Mouse (Mus musculus) ES-E14 (cell line): ENCODE results near the gene Usp37. TPM values are rescaled to one million over a fixed set of nuclear protein-coding genes. Genes with fewer than 3 reads are reported as not detected.
A peak's percentile ranks its signal among the peaks of the same experiment; 100 is the strongest.

ENCODE experiments used
- DNase-seq: peaks from one replicate; pipeline ENCODE4 v3.0.0-alpha.2; 2013; ENCODE audit warnings: low read depth, low spot score
- H3K27ac ChIP-seq: 2 replicates; pipeline ENCODE4 v1.5.1; 2012; ENCODE audit warnings: low read depth, mild to moderate bottlenecking, low read length, moderate library complexity, mixed read lengths; ENCODE audit not compliant: poor library complexity, insufficient read depth, severe bottlenecking
- H3K36me3 ChIP-seq: 2 replicates; pipeline ENCODE4 v1.6.1; 2012; ENCODE audit warnings: mild to moderate bottlenecking, low read length, moderate library complexity, mixed read lengths; ENCODE audit not compliant: control insufficient read depth, poor library complexity, insufficient read depth, severe bottlenecking
- H3K4me1 ChIP-seq, 2 experiments: fragments of 150-350 bp in 1 of 2; sonication (generic) in 1 of 2; 2 replicates each; pipeline ENCODE4 v1.6.1; 2012; ENCODE audit warnings: low read length in 2 of 2, mild to moderate bottlenecking in 1 of 2, mixed read lengths in 1 of 2; ENCODE audit not compliant: control insufficient read depth in 2 of 2, insufficient read depth in 2 of 2, poor library complexity in 1 of 2
- H3K4me3 ChIP-seq, 2 experiments: fragments of 150-350 bp in 1 of 2; sonication (generic) in 1 of 2; 2 replicates each; pipeline ENCODE4 v1.5.1; 2012; ENCODE audit warnings: low read length in 2 of 2, low read depth in 1 of 2, mild to moderate bottlenecking in 1 of 2, mixed read lengths in 1 of 2; ENCODE audit not compliant: insufficient read depth in 1 of 2, poor library complexity in 1 of 2, severe bottlenecking in 1 of 2
- H3K9ac ChIP-seq: 2 replicates; pipeline ENCODE4 v1.6.1; 2012; ENCODE audit warnings: low read depth, mild to moderate bottlenecking, low read length, mixed read lengths; ENCODE audit not compliant: poor library complexity, insufficient read depth, severe bottlenecking
- H3K9me3 ChIP-seq: fragments of 150-350 bp; sonication (generic); 2 replicates; pipeline ENCODE4 v1.6.1; 2012; ENCODE audit warnings: low read depth, mild to moderate bottlenecking, low read length; ENCODE audit not compliant: control insufficient read depth, insufficient read depth
- CHD2 ChIP-seq: IDR thresholded peaks from 2 replicates; pipeline ENCODE4 v1.6.1; 2014; ENCODE audit warnings: mild to moderate bottlenecking, low read depth, low read length, inconsistent platforms
- HCFC1 ChIP-seq: IDR thresholded peaks from 2 replicates; pipeline ENCODE4 v1.6.1; 2012; ENCODE audit warnings: low read length, inconsistent platforms, borderline replicate concordance; ENCODE audit not compliant: insufficient read depth
- MAFK ChIP-seq: IDR thresholded peaks from 2 replicates; pipeline ENCODE4 v1.6.1; 2014; ENCODE audit warnings: mild to moderate bottlenecking, low read depth, low read length, inconsistent platforms; ENCODE audit not compliant: insufficient read depth
- ZC3H11A ChIP-seq: IDR thresholded peaks from 2 replicates; pipeline ENCODE4 v1.6.1; 2012; ENCODE audit warnings: low read depth, mild to moderate bottlenecking, inconsistent platforms, low read length, borderline replicate concordance
- ZNF384 ChIP-seq: IDR thresholded peaks from 2 replicates; pipeline ENCODE4 v1.6.1; 2012; ENCODE audit warnings: low read depth, low read length, inconsistent platforms
- in situ Hi-C, 2 experiments: fragments of 600-800 bp; cut with MboI; formaldehyde crosslinking; loops; one replicate each; pipeline ENCODE4 v1.15.1; 2025; ENCODE audit warnings: low sequenced_read_pairs in 2 of 2, inconsistent platforms in 1 of 2; ENCODE audit not compliant: unreplicated experiment in 2 of 2
- total RNA-seq: library from RNA; depleted of rRNA; stranded (reverse); fragments of 300-350 nt; gene quantifications from 2 replicates; pipeline ENCODE4 v1.2.3, GENCODE M21; 2012

Usp37 gene
- total RNA-seq, 1 experiment = 44.8 TPM

GRCm38 (mm10) chr1:74392446-74392994 lies 151.6 kb downstream of the Usp37 start:
- Histone ChIP-seq H3K27ac (no peak overlapping the region), H3K4me3 (peak overlapping the region; percentile 67 to 84), H3K4me1 (peaks cover 0 to 20% of the 10 kb centered on the region in 2 experiments; a peak in 3 of 4 replicates), H3K9ac (peak overlapping the region; percentile 92), H3K36me3 (peaks cover 14% of the 10 kb centered on the region; the same call in 1 of the 2 replicates), H3K9me3 (no peaks in the 10 kb centered on the region)
- DNase-seq = no peak
- in situ Hi-C loops = no loop called here
- TF ChIP-seq HCFC1 (no peak), MAFK (no peak), ZC3H11A (no peak), ZNF384 (no peak), CHD2 (no peak)

GRCm38 (mm10) chr1:74391844-74392441 lies 152.1 kb downstream of the Usp37 start:
- no peak for DNase-seq
- TF ChIP-seq ZNF384 (no peak), MAFK (no peak), CHD2 (0 out of 2 replicates have a peak, but pooled peaks have one; percentile 25)
- peak overlapping the region; percentile 92 for H3K9ac ChIP-seq
- peak overlapping the region; percentile 79 for H3K27ac ChIP-seq
- in situ Hi-C loops = no loop called here
- H3K4me1 ChIP-seq = peaks cover 0 to 20% of the 10 kb centered on the region in 2 experiments; a peak in 3 of 4 replicates
- peak overlapping the region; percentile 67 to 84 for H3K4me3 ChIP-seq
- no peaks in the 10 kb centered on the region for H3K9me3 ChIP-seq
- H3K36me3 ChIP-seq = peaks cover 14% of the 10 kb centered on the region; the same call in 1 of the 2 replicates

- in situ Hi-C loops = no loop called here
- no peaks in the 10 kb centered on the region for H3K9me3 ChIP-seq
- peaks cover 14% of the 10 kb centered on the region; the same call in 1 of the 2 replicates for H3K36me3 ChIP-seq
- H3K4me3 ChIP-seq = peak within 1 kb of the TSS; percentile 67 to 84
- peak; percentile 69 for DNase-seq
- H3K9ac ChIP-seq = peak within 1 kb of the TSS; percentile 92
- peaks cover 0 to 20% of the 10 kb centered on the region in 2 experiments; a peak in 3 of 4 replicates for H3K4me1 ChIP-seq
- TF ChIP-seq HCFC1 (0 out of 2 replicates have a peak, but pooled peaks have one; percentile 25), ZC3H11A (peak; percentile 66), MAFK (no peak)
- H3K27ac ChIP-seq = peak within 1 kb of the TSS; percentile 79
Observed at GRCm38 (mm10) chr1:74390924-74391748, 152.9 kb downstream of the Usp37 start, which contains the start of gene Ctdsp1. TSS of gene Ctdsp1 (plus strand) at chr1:74391509.

GRCm38 (mm10) chr1:74390287-74390906 lies 153.7 kb downstream of the Usp37 start:
- Histone ChIP-seq H3K4me3 (peak overlapping the region; percentile 67 to 84), H3K36me3 (peaks cover 14% of the 10 kb centered on the region; the same call in 1 of the 2 replicates), H3K27ac (no peak overlapping the region), H3K9ac (peak overlapping the region; percentile 73; the same call in 1 of the 2 replicates), H3K4me1 (peaks cover 0 to 21% of the 10 kb centered on the region in 2 experiments; a peak in 3 of 4 replicates), H3K9me3 (no peaks in the 10 kb centered on the region)
- in situ Hi-C loops = no loop called here
- peak; percentile 87 for DNase-seq
- TF ChIP-seq MAFK (peak; percentile 63), CHD2 (no peak)
